Mouse (Mus musculus): Measurements from ENCODE around the gene Asb4. TPM values are rescaled to one million over a fixed set of nuclear protein-coding genes. Genes with fewer than 3 reads are reported as not detected.

Gene Asb4
- polyA plus RNA-seq, 1 experiment from 2014 or later = 6.7 TPM

Other genes with a start within 250 kb of the Asb4 start
- 0.18 and 0.64 TPM in 2 replicates for gene Pon1, start 189.4 kb upstream of the Asb4 start, polyA plus RNA-seq (2015; fragmentation: Nextera tagmentation; extraction: Ambion mirVana)
- 28.9 and 31.9 TPM in 2 replicates for gene Pon3, start 127.1 kb upstream of the Asb4 start, polyA plus RNA-seq (2015; fragmentation: Nextera tagmentation; extraction: Ambion mirVana)
- gene Pon2, start 84.9 kb upstream of the Asb4 start, polyA plus RNA-seq (2015; fragmentation: Nextera tagmentation; extraction: Ambion mirVana) = 54.8 and 63.6 TPM in 2 replicates
- gene Pdk4, start 112.9 kb downstream of the Asb4 start, polyA plus RNA-seq (2015; fragmentation: Nextera tagmentation; extraction: Ambion mirVana) = 4.5 and 4.8 TPM in 2 replicates

Measured in lung, embryonic 16.5 days (tissue).